Mouse (Mus musculus) heart, embryonic 11.5 days (tissue): ENCODE results near the gene Cox4i1. TPM values are rescaled to one million over a fixed set of nuclear protein-coding genes. Genes with fewer than 3 reads are reported as not detected.

Experiments used
- ATAC-seq: fragments of 200-750 bp; cut with Nextera tagmentation; replicated peaks from 2 replicates; pipeline ENCODE4 v1.8.0; 2017; ENCODE audit warnings: moderate library complexity; ENCODE audit not compliant: insufficient number of reproducible peaks, low FRiP score, low TSS enrichment
- H3K27ac ChIP-seq: fragments of 300-500 bp; sonication (generic); 2 replicates; pipeline ENCODE4 v1.5.1; 2014; ENCODE audit warnings: mild to moderate bottlenecking, low read depth, low read length
- H3K27me3 ChIP-seq: fragments of 300-500 bp; sonication (generic); 2 replicates; pipeline ENCODE4 v1.6.1; 2014; ENCODE audit warnings: mild to moderate bottlenecking, low read length, mixed read lengths; ENCODE audit not compliant: control insufficient read depth, insufficient read depth
- H3K36me3 ChIP-seq: fragments of 300-500 bp; sonication (generic); 2 replicates; pipeline ENCODE4 v1.6.1; 2014; ENCODE audit warnings: mild to moderate bottlenecking, low read length, moderate library complexity, mixed read lengths; ENCODE audit not compliant: control insufficient read depth, insufficient read depth
- H3K4me1 ChIP-seq: fragments of 300-500 bp; sonication (generic); 2 replicates; pipeline ENCODE4 v1.6.1; 2014; ENCODE audit warnings: low read length; ENCODE audit not compliant: control insufficient read depth, insufficient read depth
- H3K4me2 ChIP-seq: fragments of 300-500 bp; sonication (generic); 2 replicates; pipeline ENCODE4 v1.6.1; 2014; ENCODE audit warnings: mild to moderate bottlenecking, moderate library complexity
- H3K4me3 ChIP-seq: fragments of 300-500 bp; sonication (generic); 2 replicates; pipeline ENCODE4 v1.5.1; 2014; ENCODE audit warnings: low read depth, low read length
- H3K9ac ChIP-seq: fragments of 300-500 bp; sonication (generic); 2 replicates; pipeline ENCODE4 v1.6.1; 2014; ENCODE audit warnings: mild to moderate bottlenecking, low read depth, low read length, moderate library complexity
- H3K9me3 ChIP-seq: fragments of 300-500 bp; sonication (generic); replicated peaks from 2 replicates; pipeline ENCODE4 v1.6.1; 2016; ENCODE audit warnings: low read length; ENCODE audit not compliant: control insufficient read depth
- WGBS: fragments of 180-500 bp; shearing (Covaris S2); extraction: QIAGEN DNeasy Blood & Tissue Kit; methylation state at CpG from one replicate; pipeline ENCODE4 v1.1.7; 2014; ENCODE audit not compliant: insufficient replicate concordance; 5-methylcytosine and 5-hydroxymethylcytosine counted together
- polyA plus RNA-seq: library from polyadenylated mRNA; unstranded; fragments of >200 nt; fragmentation: Nextera tagmentation; extraction: Ambion mirVana; gene quantifications from 2 replicates; pipeline ENCODE4 v1.2.1, GENCODE M21; 2014

Gene Cox4i1
- polyA plus RNA-seq, 1 experiment from 2014 or later = 1,603 TPM

DNA sequence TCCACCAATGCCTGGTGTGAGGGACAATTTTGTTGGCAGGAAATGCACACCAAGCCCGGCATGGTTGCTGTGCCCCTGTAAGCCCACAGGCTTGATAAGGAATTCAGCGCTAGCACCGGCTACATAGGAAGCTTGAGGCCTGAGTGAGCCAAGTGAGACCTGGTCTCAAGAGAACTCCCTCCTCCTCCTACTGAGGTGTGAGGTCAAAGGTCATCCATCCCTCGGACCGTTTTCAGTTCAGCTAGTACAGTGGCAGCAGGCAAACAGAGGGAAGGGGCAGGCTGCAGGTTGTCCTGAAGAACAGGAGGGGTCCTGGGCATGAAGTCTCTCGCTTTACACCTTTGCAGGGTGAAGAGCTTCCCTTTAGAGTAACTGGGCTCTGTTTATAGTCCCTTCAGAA lies 37.2 kb upstream of the Cox4i1 start:
- 39% methylated on average over 6 of the region's 6 CpGs for WGBS
- Histone ChIP-seq H3K4me3 (no peak overlapping the region), H3K27me3 (peaks cover 15% of the 10 kb centered on the region), H3K4me2 (no peak overlapping the region), H3K4me1 (peaks cover 15% of the 10 kb centered on the region), H3K27ac (no peak overlapping the region), H3K36me3 (no peaks in the 10 kb centered on the region), H3K9me3 (0 out of 2 replicates have a peak, but pooled peaks cover 2% of the 10 kb centered on the region), H3K9ac (no peak overlapping the region)
- ATAC-seq = no peak

GRCm38 (mm10) chr8:120631441-120632375 lies 36.3 kb upstream of the Cox4i1 start:
- Histone ChIP-seq H3K4me3 (no peak overlapping the region), H3K27me3 (peaks cover 15% of the 10 kb centered on the region), H3K4me1 (peaks cover 15% of the 10 kb centered on the region), H3K9me3 (0 out of 2 replicates have a peak, but pooled peaks cover 2% of the 10 kb centered on the region), H3K4me2 (no peak overlapping the region), H3K9ac (no peak overlapping the region), H3K27ac (no peak overlapping the region), H3K36me3 (no peaks in the 10 kb centered on the region)
- 72% methylated on average over 21 of the region's 21 CpGs for WGBS
- ATAC-seq = no peak

- no peak for ATAC-seq
Observed at GRCm38 (mm10) chr8:120632969-120633664, 34.9 kb upstream of the Cox4i1 start.

DNA sequence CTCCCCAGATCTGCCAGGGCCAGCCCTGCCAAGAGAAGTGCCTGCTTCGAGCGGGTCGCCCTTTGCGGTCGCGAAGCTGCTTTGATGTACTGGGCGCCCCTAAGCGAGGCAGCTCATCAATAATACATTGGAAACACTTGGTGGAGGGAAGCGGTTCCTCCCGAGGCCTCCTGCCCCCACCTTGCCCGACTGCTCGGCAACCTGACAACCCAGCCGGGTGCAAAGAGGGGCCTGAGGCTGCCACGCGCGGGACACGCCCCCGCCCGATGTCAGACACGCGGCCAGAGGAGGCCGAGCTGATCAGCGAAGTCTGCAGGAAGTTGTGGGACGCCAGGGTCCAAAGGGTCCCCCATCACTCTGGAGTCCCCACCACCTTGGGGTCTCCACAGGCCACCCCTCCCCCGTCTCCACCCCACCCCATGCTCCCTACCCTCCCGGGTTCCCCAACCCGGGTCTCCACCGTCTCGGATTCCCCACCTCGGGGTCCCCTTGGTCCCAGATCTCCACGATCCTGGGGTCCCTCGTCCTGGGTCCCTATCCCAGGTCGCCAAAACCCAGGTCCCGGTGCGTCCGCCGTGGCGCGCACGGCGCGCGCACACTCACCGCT lies 34.3 kb upstream of the Cox4i1 start:
- H3K9me3 ChIP-seq = 0 out of 2 replicates have a peak, but pooled peaks cover 2% of the 10 kb centered on the region
- ATAC-seq = peak; percentile 33; the same call in 1 of the 2 replicates
- H3K36me3 ChIP-seq = no peaks in the 10 kb centered on the region
- no peak overlapping the region for H3K27ac ChIP-seq
- peaks cover 15% of the 10 kb centered on the region for H3K27me3 ChIP-seq
- peak overlapping the region; percentile 67 for H3K4me3 ChIP-seq
- peaks cover 15% of the 10 kb centered on the region for H3K4me1 ChIP-seq
- peak overlapping the region; percentile 95 for H3K4me2 ChIP-seq
- 1% methylated on average over 40 of the region's 44 CpGs for WGBS
- peak overlapping the region; percentile 65 for H3K9ac ChIP-seq

More at GRCm38 (mm10) chr8:120632969-120633664, 34.9 kb upstream of the Cox4i1 start:
- Histone ChIP-seq H3K4me3 (peak overlapping the region; percentile 67), H3K36me3 (no peaks in the 10 kb centered on the region), H3K4me1 (peaks cover 15% of the 10 kb centered on the region), H3K9me3 (0 out of 2 replicates have a peak, but pooled peaks cover 2% of the 10 kb centered on the region), H3K27me3 (peaks cover 15% of the 10 kb centered on the region), H3K4me2 (peak overlapping the region; percentile 95), H3K9ac (peak overlapping the region; percentile 65; the same call in 1 of the 2 replicates), H3K27ac (no peak overlapping the region)
- 29% methylated on average over 17 of the region's 17 CpGs for WGBS

GRCm38 (mm10) chr8:120634329-120634839 lies 33.6 kb upstream of the Cox4i1 start:
- Histone ChIP-seq H3K9ac (peak overlapping the region; percentile 65), H3K4me3 (peak overlapping the region; percentile 67), H3K27ac (no peak overlapping the region), H3K4me1 (peaks cover 15% of the 10 kb centered on the region), H3K36me3 (no peaks in the 10 kb centered on the region), H3K4me2 (peak overlapping the region; percentile 95), H3K9me3 (0 out of 2 replicates have a peak, but pooled peaks cover 2% of the 10 kb centered on the region), H3K27me3 (peaks cover 15% of the 10 kb centered on the region)
- ATAC-seq = peak; percentile 36; the same call in 1 of the 2 replicates
- WGBS = 1% methylated on average over 40 of the region's 42 CpGs

DNA sequence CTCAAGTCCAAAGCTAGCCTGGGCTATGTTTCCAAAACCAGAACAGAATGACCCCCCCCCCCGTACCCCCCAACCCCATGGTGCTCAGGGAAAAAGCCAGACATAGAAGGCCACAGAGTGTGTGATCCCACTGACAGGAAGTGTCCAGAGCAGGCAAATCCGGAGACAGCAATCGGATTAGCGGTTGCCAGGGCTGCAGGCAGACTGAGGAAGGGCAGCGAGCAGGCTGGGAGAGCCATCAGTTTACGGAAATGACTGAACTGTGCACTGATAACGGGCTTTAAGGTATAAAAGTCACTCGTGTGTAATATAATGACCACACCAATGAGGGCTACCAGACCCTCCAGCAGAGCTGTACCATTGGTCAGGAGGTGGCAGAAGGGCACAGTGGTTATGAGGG lies 26.8 kb upstream of the Cox4i1 start:
- Histone ChIP-seq H3K27me3 (no peaks in the 10 kb centered on the region), H3K4me3 (no peak overlapping the region), H3K4me1 (peaks cover 3% of the 10 kb centered on the region; the same call in 1 of the 2 replicates), H3K4me2 (no peak overlapping the region; the same call in 1 of the 2 replicates), H3K36me3 (no peaks in the 10 kb centered on the region), H3K9ac (no peak overlapping the region), H3K9me3 (no peaks in the 10 kb centered on the region), H3K27ac (no peak overlapping the region)
- no peak for ATAC-seq
- 22% methylated on average over 8 of the region's 8 CpGs for WGBS

DNA sequence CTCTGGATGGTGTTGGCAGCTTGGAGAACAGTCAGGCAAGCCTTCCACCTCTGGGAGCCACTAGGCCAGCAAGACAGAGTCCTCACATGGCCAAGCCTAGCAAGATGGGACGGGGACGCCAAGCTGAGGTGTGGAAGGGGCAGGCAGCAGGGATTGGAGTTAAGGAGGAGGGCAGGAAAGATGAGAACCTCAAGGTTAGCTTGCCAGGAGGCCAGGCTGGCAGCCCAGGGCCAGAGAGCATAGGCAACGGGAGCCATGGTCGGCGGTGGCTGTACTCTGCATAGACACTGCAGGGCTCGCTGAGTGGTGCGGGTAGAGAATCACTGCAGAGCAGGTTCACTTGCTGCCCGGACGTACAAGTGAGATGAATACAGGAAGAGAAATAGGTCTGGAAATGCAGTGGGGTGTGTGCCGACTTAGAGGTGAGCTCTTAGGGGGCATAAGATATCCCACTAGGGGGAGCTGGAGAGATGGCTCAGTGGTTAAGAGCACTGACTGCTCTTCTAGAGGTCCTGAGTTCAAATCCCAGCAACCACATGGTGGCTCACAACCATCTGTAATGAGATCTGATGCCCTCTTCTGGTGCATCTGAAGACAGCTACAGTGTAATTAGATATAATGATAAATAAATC lies 25.9 kb upstream of the Cox4i1 start:
- Histone ChIP-seq H3K4me2 (no peak overlapping the region), H3K36me3 (no peaks in the 10 kb centered on the region), H3K27ac (no peak overlapping the region), H3K9me3 (no peaks in the 10 kb centered on the region), H3K27me3 (no peaks in the 10 kb centered on the region), H3K4me1 (peaks cover 3% of the 10 kb centered on the region; the same call in 1 of the 2 replicates), H3K9ac (no peak overlapping the region), H3K4me3 (no peak overlapping the region)
- 73% methylated on average over 10 of the region's 10 CpGs for WGBS
- no peak for ATAC-seq
